Mouse (Mus musculus) gastrocnemius, adult 18-20 months (tissue): ENCODE measurements around the gene Mrps16. TPM values are rescaled to one million over a fixed set of nuclear protein-coding genes. Genes with fewer than 3 reads are reported as not detected.

Experiments
- DNase-seq: peaks from one replicate; pipeline ENCODE4 v3.0.0; 2021; ENCODE audit warnings: low spot score
- long read RNA-seq, 2 experiments: library from polyadenylated mRNA; stranded (forward); transcript quantifications; one replicate each; pipeline ENCODE4 v2.0.0; 2021
- total RNA-seq, 2 experiments: library from RNA; stranded (reverse); gene quantifications; 2 replicates each; pipeline ENCODE4 v1.2.3; 2021

The Mrps16 gene
- total RNA-seq, result 10 to 100 TPM; 50.8 to 54.9 TPM
- long read RNA-seq, experiment 1, transcript Mrps16-201 (3 exons, 2,572 nt), result major isoform, 51 of 70 reads
- long read RNA-seq, experiment 1, transcript Mrps16-202 (3 exons, 801 nt), result minor isoform, 6 of 70 reads
- long read RNA-seq, experiment 1, partial matches to known transcripts, result 4 of 70 reads
- long read RNA-seq, experiment 1, other reads (novel, unspliced or antisense), result 9 of 70 reads
- long read RNA-seq, experiment 2, transcript Mrps16-201 (3 exons, 2,572 nt), result major isoform, 56 of 67 reads
- long read RNA-seq, experiment 2, partial matches to known transcripts, result 3 of 67 reads
- long read RNA-seq, experiment 2, other reads (novel, unspliced or antisense), result 7 of 67 reads

GRCm38 (mm10) chr14:20393205-20393913, at the start of gene Mrps16:
Gene Mrps16, minus strand, starts transcription at chr14:20393634.
- DNase-seq, result peak; percentile 94

GRCm38 (mm10) chr14:20442252-20442651, 48.8 kb upstream of the Mrps16 start:
- DNase-seq, result no peak

GRCm38 (mm10) chr14:20436976-20437375, 43.5 kb upstream of the Mrps16 start:
- DNase-seq, result no peak

- peak; percentile 56 for DNase-seq
Measured at GRCm38 (mm10) chr14:20432420-20432819, 39.0 kb upstream of the Mrps16 start.

- peak; percentile 73 for DNase-seq
Measured at GRCm38 (mm10) chr14:20431726-20432125, 38.3 kb upstream of the Mrps16 start.

DNA sequence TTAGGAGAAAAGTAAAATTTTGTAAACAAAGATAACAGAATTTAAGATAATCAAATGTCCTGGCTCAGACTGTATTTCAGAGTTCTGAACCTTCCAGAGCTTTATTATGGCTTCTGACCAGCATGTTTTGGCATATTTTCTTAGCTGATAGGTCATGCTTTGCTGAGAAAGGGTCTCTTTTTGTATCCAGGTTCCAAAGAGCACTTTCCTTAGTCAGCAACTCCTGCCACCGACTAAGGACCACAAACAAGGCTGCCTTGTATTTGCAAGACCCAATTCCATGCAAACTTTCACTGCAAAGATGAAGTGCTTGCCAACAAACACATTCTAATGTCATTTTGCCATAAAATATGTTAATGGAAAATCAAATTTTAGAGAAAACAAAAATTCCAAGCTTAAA, 36.4 kb upstream of the Mrps16 start:
- DNase-seq, result no peak

DNA sequence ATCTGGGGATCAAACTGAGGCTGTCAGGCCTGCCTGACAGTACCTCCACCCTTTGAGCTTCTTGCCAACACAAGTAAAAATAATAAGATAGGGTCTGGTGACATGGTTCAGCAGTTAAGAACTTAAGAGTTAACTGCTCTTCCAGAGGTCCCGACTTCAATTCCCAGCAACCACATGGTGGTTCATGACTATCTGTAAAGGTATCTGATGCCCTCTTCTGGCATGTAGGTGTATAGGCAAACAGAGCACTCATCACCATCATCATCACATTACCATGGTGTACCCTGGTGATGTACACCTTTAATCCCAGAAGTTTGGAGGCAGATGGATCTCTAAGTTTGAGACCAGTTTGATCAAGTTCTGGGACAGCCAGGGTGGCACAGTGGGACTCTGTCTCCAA, 35.2 kb upstream of the Mrps16 start:
- DNase-seq, result no peak

DNA sequence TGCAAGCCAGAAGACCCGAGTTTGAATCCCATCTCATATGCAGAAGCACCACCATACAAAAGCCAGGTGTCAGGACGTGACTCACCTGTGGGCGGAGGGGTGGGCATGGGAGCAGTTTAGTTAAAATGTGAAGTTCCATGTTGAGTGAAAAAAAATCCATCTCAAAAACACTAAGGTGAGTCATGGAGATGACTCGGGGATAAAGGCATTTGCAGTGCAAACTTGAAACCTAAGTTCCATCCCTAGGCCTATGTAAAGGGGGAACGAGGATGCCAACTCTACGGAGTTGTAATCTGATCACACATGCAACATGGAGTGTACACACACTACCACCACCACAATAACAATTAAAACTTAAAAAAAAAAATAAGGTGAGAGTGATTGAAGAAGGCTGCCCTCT, 29.6 kb upstream of the Mrps16 start:
- DNase-seq, result no peak

GRCm38 (mm10) chr14:20422257-20422656, 28.8 kb upstream of the Mrps16 start:
- DNase-seq, result no peak

DNA sequence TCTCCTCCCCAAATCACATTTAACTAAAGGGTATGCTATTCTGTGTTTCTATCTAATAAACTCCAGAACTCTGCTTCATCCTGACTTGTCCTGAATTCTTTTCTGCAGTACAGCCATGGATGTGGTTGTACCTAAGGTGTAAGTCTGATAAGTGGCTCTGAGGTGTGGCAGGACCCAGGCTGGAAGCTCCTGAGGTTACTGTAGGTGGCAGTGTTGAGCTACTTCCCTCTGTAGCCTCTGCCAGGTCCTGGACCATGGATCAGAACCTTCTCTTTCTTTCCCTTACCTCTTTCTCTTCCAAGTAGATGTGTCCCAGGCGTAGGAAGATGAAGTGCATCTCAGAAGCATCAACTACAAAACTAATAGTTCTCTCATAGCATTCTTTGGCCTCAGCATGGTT, 6.6 kb upstream of the Mrps16 start:
- DNase-seq, result peak; percentile 57

- DNase-seq, result no peak
Measured at GRCm38 (mm10) chr14:20398864-20399263, 5.4 kb upstream of the Mrps16 start.

GRCm38 (mm10) chr14:20397220-20397619, 3.8 kb upstream of the Mrps16 start:
- peak; percentile 38 for DNase-seq

DNA sequence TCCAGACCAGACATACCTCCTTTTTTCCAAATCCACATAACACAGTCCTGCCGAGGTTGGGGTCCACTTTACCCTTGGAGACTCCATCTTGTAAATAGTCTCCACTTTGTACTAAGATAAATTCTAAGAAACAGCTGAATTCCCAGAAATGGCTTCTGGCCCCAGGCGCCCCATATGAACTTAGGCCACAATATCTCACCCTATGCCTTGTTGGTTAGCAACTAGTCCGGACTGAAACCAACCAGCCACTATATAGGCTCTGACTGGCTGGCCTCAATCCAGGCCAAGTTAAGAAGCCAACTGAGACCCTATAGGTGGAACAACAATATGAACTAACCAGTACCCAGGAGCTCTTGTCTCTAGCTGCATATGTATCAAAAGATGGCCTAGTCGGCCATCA, 1.1 kb downstream of the Mrps16 start:
- DNase-seq, result no peak

GRCm38 (mm10) chr14:20389446-20390079, 3.9 kb downstream of the Mrps16 start:
- DNase-seq, result no peak

DNA sequence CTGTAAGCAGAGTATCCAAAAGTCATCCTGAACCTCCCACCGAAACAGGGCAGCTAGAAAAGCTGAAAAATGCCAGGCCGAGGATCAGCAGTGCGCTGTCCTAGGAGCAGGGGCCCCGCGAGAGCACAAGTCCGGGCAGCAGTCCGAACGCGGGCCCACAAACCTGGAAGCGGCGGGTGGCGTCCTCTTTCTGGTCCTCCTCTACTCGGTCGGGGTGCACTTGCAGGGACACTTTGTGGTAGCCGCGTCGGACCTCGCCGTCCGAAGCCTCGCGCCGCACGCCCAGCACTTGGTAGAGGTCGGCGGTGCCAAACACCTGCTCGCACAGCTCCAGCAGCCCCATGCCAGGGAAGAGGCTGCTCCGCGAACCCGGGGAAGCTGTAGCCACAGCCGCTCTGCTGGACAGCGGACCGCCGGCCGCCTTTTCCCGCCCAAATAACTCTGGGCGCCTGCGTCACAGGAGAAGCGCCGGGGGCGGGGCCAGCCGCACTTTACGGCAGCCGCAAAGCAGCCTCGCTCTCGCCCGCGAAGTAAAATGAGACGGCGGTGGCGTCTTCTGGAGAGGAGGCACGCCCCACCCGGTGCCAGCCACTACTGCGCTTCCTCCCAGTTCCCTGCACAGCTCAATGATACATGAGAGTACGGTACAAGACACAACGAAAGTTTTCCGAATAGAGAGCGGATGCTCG, 4.8 kb downstream of the Mrps16 start, which contains the start of gene Dnajc9:
Gene Dnajc9 (minus strand): TSS at position 470 of the 689 bp plus-strand sequence.
- DNase-seq, result peak; percentile 94

GRCm38 (mm10) chr14:20379753-20380430, 13.5 kb downstream of the Mrps16 start:
- DNase-seq, result no peak

DNA sequence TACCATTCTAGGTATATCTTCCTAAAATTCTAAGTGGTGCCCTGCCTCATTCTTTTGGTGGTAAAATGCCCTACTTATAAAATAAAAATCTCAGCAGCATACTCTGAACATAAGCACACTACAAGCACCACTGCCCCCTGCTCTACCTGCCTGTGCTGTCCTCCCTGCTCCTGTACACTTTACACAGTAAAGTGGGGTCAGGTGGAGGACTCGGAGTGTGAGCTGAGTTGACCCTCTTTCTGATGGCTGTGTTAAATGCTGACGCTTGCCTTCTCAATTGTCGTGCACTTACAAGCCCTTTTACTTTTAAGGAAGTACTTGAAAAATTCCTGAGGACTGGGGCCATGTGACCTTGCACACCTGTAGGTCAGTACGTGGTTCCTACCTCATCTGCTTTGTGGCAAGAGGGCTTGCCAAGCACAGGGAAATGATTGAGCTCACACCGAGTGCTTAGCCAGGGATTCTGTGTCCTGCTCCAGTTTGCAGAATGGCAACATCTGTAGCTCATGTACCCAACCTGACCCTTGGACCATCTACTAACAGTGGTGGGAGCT, 14.3 kb downstream of the Mrps16 start:
- no peak for DNase-seq

GRCm38 (mm10) chr14:20378313-20379061, 14.9 kb downstream of the Mrps16 start:
- DNase-seq, result peak; percentile 42

GRCm38 (mm10) chr14:20377112-20377521, 16.3 kb downstream of the Mrps16 start:
- no peak for DNase-seq

GRCm38 (mm10) chr14:20371854-20372253, 21.6 kb downstream of the Mrps16 start:
- DNase-seq, result no peak
